Mouse (Mus musculus): ENCODE measurements at regions not wholly inside any gene's neighbourhood (a gene's known extent, or its start where the extent isn't known, plus 50 kb on each side); places are given as distances from the start of the nearest gene placed in this dataset.
"Not testable (repeated sequence)": the region's sequence is repeated elsewhere in the genome, so short reads cannot be mapped to it uniquely, and the experiment has no call there.

DNA sequence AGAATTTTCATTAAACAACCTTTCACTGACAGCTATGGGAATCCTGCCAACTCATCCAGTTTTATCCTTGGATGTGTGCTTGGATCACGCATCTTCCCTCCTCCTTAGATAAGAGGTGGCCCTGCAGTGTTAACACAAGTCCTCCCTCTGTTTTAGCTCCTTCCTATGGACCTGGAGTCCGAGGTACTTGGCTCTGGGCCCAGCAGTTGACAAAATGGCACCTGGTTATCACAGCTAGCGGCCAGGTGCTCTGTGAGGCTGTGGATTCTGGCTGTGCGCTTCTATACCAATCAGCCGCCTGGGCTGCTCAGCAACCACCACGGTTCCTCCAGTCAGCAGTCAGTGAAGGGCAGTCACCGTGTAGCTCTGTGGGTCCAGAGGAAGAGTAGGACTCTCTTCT is 157.4 kb downstream of the Prdm2 start:
- H3K36me3 ChIP-seq (ENCODE audit: control insufficient read depth, insufficient read depth) = no peaks in the 10 kb centered on the region
- no peak for ATAC-seq
- H3K4me2 ChIP-seq (replicated peaks; ENCODE audit: low read depth) = no peak overlapping the region
- H3K9me3 ChIP-seq (ENCODE audit: control insufficient read depth) = no peaks in the 10 kb centered on the region
- H3K4me1 ChIP-seq (replicated peaks; ENCODE audit: control insufficient read depth, insufficient read depth, low read length) = no peaks in the 10 kb centered on the region
- no peak for TF ChIP-seq CTCF (IDR thresholded peaks at IDR 0.05; ENCODE audit: low read depth)
- H3K27ac ChIP-seq (ENCODE audit: low read depth, low read length) = no peak overlapping the region
- H3K9ac ChIP-seq (ENCODE audit: low read depth, low read length) = no peak overlapping the region
- 79% methylated on average over 7 of the region's 7 CpGs for WGBS
- H3K4me3 ChIP-seq (ENCODE audit: low read depth, low read length) = no peak overlapping the region
- H3K27me3 ChIP-seq (replicated peaks; ENCODE audit: control insufficient read depth, insufficient read depth, low read length) = no peaks in the 10 kb centered on the region

DNA sequence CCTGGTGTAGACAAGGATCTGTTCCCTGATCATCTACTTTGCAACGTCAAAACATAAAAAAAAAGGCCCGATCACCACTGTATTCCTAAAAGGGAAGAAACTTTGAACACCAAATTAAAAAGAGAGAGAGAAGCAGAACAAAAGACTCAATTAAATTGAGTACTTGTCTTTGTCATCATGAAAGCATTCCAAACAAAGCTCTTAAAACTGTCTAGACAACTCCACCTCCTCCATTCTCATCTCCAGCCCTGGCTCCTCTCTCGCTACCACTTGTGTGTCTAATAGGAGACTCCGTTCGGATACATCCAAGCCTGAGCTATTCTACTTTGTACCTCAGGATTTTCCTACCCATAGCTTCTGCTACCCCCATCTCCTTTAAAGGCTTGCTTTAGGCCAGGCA is 159.8 kb downstream of the Prdm2 start:
- no peak overlapping the region for H3K4me3 ChIP-seq (ENCODE audit: low read depth, low read length)
- 87% methylated on average over 5 of the region's 5 CpGs for WGBS
- H3K36me3 ChIP-seq (ENCODE audit: control insufficient read depth, insufficient read depth) = no peaks in the 10 kb centered on the region
- H3K27ac ChIP-seq (ENCODE audit: low read depth, low read length) = no peak overlapping the region
- no peak overlapping the region for H3K9ac ChIP-seq (ENCODE audit: low read depth, low read length)
- TF ChIP-seq CTCF (IDR thresholded peaks at IDR 0.05; ENCODE audit: low read depth) = no peak
- no peak for ATAC-seq
- no peaks in the 10 kb centered on the region for H3K27me3 ChIP-seq (replicated peaks; ENCODE audit: control insufficient read depth, insufficient read depth, low read length)
- no peak overlapping the region for H3K4me2 ChIP-seq (replicated peaks; ENCODE audit: low read depth)
- no peaks in the 10 kb centered on the region for H3K4me1 ChIP-seq (replicated peaks; ENCODE audit: control insufficient read depth, insufficient read depth, low read length)
- no peaks in the 10 kb centered on the region for H3K9me3 ChIP-seq (ENCODE audit: control insufficient read depth)

DNA sequence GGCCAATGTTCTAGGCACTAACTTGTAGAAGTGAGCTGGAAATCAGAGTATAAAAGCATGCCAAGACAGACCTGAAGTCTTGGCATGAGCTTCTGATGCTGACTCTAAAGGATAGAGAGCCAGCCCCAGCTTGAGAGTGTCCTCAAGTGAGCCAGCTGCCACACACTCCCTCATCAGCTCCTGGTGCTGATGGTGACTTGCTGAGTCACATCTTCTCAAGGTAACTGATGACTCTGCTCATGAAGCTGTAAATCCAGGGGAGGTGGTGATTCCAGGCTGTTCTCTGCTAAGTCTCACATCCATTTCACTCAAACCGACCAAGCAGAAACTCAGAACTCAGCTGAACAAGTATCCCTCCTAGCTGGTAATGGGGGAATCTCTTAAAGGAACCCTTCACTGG is 161.6 kb downstream of the Prdm2 start:
- Histone ChIP-seq H3K27ac (ENCODE audit: low read depth, low read length) (no peak overlapping the region), H3K9me3 (ENCODE audit: control insufficient read depth) (no peaks in the 10 kb centered on the region), H3K4me2 (replicated peaks; ENCODE audit: low read depth) (no peak overlapping the region), H3K4me3 (ENCODE audit: low read depth, low read length) (no peak overlapping the region), H3K27me3 (replicated peaks; ENCODE audit: control insufficient read depth, insufficient read depth, low read length) (no peaks in the 10 kb centered on the region), H3K4me1 (replicated peaks; ENCODE audit: control insufficient read depth, insufficient read depth, low read length) (no peaks in the 10 kb centered on the region), H3K36me3 (ENCODE audit: control insufficient read depth, insufficient read depth) (no peaks in the 10 kb centered on the region), H3K9ac (ENCODE audit: low read depth, low read length) (no peak overlapping the region)
- no peak for ATAC-seq
- TF ChIP-seq CTCF (IDR thresholded peaks at IDR 0.05; ENCODE audit: low read depth) = no peak
- 92% methylated on average over 1 of the region's 1 CpGs for WGBS

- Histone ChIP-seq H3K27me3 (replicated peaks; ENCODE audit: control insufficient read depth, insufficient read depth, low read length) (no peaks in the 10 kb centered on the region), H3K4me2 (replicated peaks; ENCODE audit: low read depth) (no peak overlapping the region), H3K36me3 (ENCODE audit: control insufficient read depth, insufficient read depth) (no peaks in the 10 kb centered on the region), H3K9me3 (ENCODE audit: control insufficient read depth) (no peaks in the 10 kb centered on the region), H3K27ac (ENCODE audit: low read depth, low read length) (no peak overlapping the region), H3K4me1 (replicated peaks; ENCODE audit: control insufficient read depth, insufficient read depth, low read length) (no peaks in the 10 kb centered on the region), H3K9ac (ENCODE audit: low read depth, low read length) (no peak overlapping the region), H3K4me3 (ENCODE audit: low read depth, low read length) (no peak overlapping the region)
- ATAC-seq = no peak
- WGBS = 55% methylated on average over 7 of the region's 7 CpGs
- TF ChIP-seq CTCF (IDR thresholded peaks at IDR 0.05; ENCODE audit: low read depth) = no peak
Observed at GRCm38 (mm10) chr4:143045245-143045644, 167.6 kb downstream of the Prdm2 start.

GRCm38 (mm10) chr4:143042806-143043205 is 170.0 kb downstream of the Prdm2 start:
- no peak for TF ChIP-seq CTCF (IDR thresholded peaks at IDR 0.05; ENCODE audit: low read depth)
- Histone ChIP-seq H3K4me3 (ENCODE audit: low read depth, low read length) (no peak overlapping the region), H3K4me1 (replicated peaks; ENCODE audit: control insufficient read depth, insufficient read depth, low read length) (no peaks in the 10 kb centered on the region), H3K27ac (ENCODE audit: low read depth, low read length) (no peak overlapping the region), H3K9me3 (ENCODE audit: control insufficient read depth) (no peaks in the 10 kb centered on the region), H3K27me3 (replicated peaks; ENCODE audit: control insufficient read depth, insufficient read depth, low read length) (no peaks in the 10 kb centered on the region), H3K9ac (ENCODE audit: low read depth, low read length) (no peak overlapping the region), H3K36me3 (ENCODE audit: control insufficient read depth, insufficient read depth) (no peaks in the 10 kb centered on the region), H3K4me2 (replicated peaks; ENCODE audit: low read depth) (no peak overlapping the region)
- WGBS = 69% methylated on average over 6 of the region's 6 CpGs
- ATAC-seq = no peak

DNA sequence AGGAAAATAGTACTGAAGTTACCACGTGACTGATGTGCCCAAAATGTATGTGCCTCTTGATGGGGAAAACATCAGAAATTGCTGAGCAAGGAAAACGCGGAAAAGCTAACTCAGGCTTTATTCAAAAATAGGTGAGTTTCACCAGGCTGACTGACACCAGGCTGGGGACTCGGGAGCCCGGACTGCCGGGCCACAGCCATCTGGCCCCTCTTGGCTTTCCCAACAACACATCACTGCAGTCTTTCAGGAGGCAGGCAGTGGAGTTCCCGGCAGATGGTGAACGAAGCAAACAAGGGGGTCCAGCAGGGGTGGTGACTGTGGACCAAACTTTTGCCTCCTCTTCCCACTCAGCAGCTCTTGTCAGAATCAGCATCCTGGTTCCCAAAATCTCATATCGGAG is 174.2 kb downstream of the Prdm2 start:
- no peak for TF ChIP-seq CTCF (IDR thresholded peaks at IDR 0.05; ENCODE audit: low read depth)
- Histone ChIP-seq H3K9ac (ENCODE audit: low read depth, low read length) (no peak overlapping the region), H3K9me3 (ENCODE audit: control insufficient read depth) (no peaks in the 10 kb centered on the region), H3K36me3 (ENCODE audit: control insufficient read depth, insufficient read depth) (no peaks in the 10 kb centered on the region), H3K27ac (ENCODE audit: low read depth, low read length) (no peak overlapping the region), H3K4me3 (ENCODE audit: low read depth, low read length) (no peak overlapping the region), H3K4me1 (replicated peaks; ENCODE audit: control insufficient read depth, insufficient read depth, low read length) (no peaks in the 10 kb centered on the region), H3K27me3 (replicated peaks; ENCODE audit: control insufficient read depth, insufficient read depth, low read length) (no peaks in the 10 kb centered on the region), H3K4me2 (replicated peaks; ENCODE audit: low read depth) (no peak overlapping the region)
- no peak for ATAC-seq
- WGBS = 83% methylated on average over 9 of the region's 9 CpGs

DNA sequence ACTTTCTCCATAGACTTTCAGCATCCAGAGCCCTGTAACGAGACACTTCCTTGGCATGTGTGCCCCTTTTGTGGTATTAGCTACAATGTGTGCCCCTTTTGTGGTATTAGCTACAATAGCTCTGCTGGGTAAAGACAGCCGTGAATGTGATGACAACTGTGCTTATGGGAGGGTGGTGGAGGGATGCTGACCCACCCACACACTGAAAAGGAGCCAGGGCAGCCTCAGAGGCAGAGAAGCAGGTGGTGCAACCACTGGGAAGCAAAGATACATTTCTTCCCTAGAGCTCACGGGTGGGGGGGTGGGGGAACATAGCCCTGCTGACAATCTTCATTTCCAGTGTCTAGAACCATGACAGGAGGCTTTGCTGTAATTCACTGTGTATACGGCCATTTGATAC is 176.1 kb downstream of the Prdm2 start:
- Histone ChIP-seq H3K4me2 (replicated peaks; ENCODE audit: low read depth) (no peak overlapping the region), H3K27ac (ENCODE audit: low read depth, low read length) (no peak overlapping the region), H3K36me3 (ENCODE audit: control insufficient read depth, insufficient read depth) (no peaks in the 10 kb centered on the region), H3K9ac (ENCODE audit: low read depth, low read length) (no peak overlapping the region), H3K4me3 (ENCODE audit: low read depth, low read length) (no peak overlapping the region), H3K27me3 (replicated peaks; ENCODE audit: control insufficient read depth, insufficient read depth, low read length) (no peaks in the 10 kb centered on the region), H3K9me3 (ENCODE audit: control insufficient read depth) (no peaks in the 10 kb centered on the region), H3K4me1 (replicated peaks; ENCODE audit: control insufficient read depth, insufficient read depth, low read length) (no peaks in the 10 kb centered on the region)
- WGBS = 57% methylated on average over 4 of the region's 4 CpGs
- TF ChIP-seq CTCF (IDR thresholded peaks at IDR 0.05; ENCODE audit: low read depth) = no peak
- no peak for ATAC-seq

DNA sequence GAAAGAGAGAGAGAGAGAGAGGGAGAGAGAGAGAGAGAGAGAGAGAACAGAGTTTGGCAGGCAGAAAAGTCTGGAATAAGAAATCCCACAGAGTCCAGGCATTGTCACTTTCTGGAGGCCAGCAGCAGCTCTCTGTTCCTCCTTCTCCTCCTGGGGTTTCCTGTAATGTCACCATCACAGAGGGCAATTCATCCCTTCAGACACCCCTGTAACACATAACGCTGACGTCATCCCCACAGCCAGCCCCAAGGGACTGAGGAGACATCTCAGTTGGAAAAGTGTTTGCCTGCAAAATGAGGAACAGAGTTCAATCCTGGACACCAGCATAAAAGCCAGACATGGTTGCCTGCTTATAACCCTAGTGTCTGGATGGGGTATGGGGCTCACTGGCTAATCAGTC is 177.7 kb downstream of the Prdm2 start:
- not testable (repeated sequence) for H3K27ac ChIP-seq (ENCODE audit: low read depth, low read length); H3K36me3 ChIP-seq (ENCODE audit: control insufficient read depth, insufficient read depth); H3K27me3 ChIP-seq (replicated peaks; ENCODE audit: control insufficient read depth, insufficient read depth, low read length); H3K9ac ChIP-seq (ENCODE audit: low read depth, low read length); H3K4me2 ChIP-seq (replicated peaks; ENCODE audit: low read depth); H3K4me3 ChIP-seq (ENCODE audit: low read depth, low read length); H3K4me1 ChIP-seq (replicated peaks; ENCODE audit: control insufficient read depth, insufficient read depth, low read length); H3K9me3 ChIP-seq (ENCODE audit: control insufficient read depth); ATAC-seq
- whole genome bisulfite sequencing = 58% methylated on average over 2 of the region's 2 CpGs

- 84% methylated on average over 2 of the region's 2 CpGs for WGBS
- not testable (repeated sequence) for H3K27me3 ChIP-seq (replicated peaks; ENCODE audit: control insufficient read depth, insufficient read depth, low read length); H3K27ac ChIP-seq (ENCODE audit: low read depth, low read length)
Observed at GRCm38 (mm10) chr4:143034324-143034723, 178.5 kb downstream of the Prdm2 start.

More at GRCm38 (mm10) chr4:143034324-143034723, 178.5 kb downstream of the Prdm2 start:
- ATAC-seq; H3K36me3 ChIP-seq (ENCODE audit: control insufficient read depth, insufficient read depth); H3K9me3 ChIP-seq (ENCODE audit: control insufficient read depth); H3K4me1 ChIP-seq (replicated peaks; ENCODE audit: control insufficient read depth, insufficient read depth, low read length); H3K4me3 ChIP-seq (ENCODE audit: low read depth, low read length); H3K9ac ChIP-seq (ENCODE audit: low read depth, low read length); H3K4me2 ChIP-seq (replicated peaks; ENCODE audit: low read depth): not testable (repeated sequence)
